Mouse (Mus musculus) adrenal gland, adult 8-10 months (tissue): ENCODE data around the gene Lin7b. TPM values are rescaled to one million over a fixed set of nuclear protein-coding genes. Genes with fewer than 3 reads are reported as not detected.
"Not testable (repeated sequence)": the region's sequence is repeated elsewhere in the genome, so short reads cannot be mapped to it uniquely, and the experiment has no call there.

Experiments
- DNase-seq: peaks from one replicate; pipeline ENCODE4 v3.0.0; 2022
- total RNA-seq, 4 experiments: library from RNA; stranded (reverse); gene quantifications; 2 replicates each; pipeline ENCODE4 v1.2.4; 2022

Lin7b gene
- total RNA-seq, result 10 to 100 TPM in 2 of 4 experiments, 1 to 10 TPM in 2; 1.8 to 14.1 (median 7.6) TPM

- DNase-seq, result peak; percentile 91
These were observed at the start of gene Lin7b for GRCm38 (mm10) chr7:45370475-45371311. Gene Lin7b (minus strand): TSS chr7:45370583.

- DNase-seq, result no peak
These were observed 47.6 kb upstream of the Lin7b start for GRCm38 (mm10) chr7:45417962-45418492.

GRCm38 (mm10) chr7:45415636-45416035 lies 45.3 kb upstream of the Lin7b start:
- no peak for DNase-seq

- DNase-seq, result no peak
These were observed 44.4 kb upstream of the Lin7b start for GRCm38 (mm10) chr7:45414740-45415224.

DNA sequence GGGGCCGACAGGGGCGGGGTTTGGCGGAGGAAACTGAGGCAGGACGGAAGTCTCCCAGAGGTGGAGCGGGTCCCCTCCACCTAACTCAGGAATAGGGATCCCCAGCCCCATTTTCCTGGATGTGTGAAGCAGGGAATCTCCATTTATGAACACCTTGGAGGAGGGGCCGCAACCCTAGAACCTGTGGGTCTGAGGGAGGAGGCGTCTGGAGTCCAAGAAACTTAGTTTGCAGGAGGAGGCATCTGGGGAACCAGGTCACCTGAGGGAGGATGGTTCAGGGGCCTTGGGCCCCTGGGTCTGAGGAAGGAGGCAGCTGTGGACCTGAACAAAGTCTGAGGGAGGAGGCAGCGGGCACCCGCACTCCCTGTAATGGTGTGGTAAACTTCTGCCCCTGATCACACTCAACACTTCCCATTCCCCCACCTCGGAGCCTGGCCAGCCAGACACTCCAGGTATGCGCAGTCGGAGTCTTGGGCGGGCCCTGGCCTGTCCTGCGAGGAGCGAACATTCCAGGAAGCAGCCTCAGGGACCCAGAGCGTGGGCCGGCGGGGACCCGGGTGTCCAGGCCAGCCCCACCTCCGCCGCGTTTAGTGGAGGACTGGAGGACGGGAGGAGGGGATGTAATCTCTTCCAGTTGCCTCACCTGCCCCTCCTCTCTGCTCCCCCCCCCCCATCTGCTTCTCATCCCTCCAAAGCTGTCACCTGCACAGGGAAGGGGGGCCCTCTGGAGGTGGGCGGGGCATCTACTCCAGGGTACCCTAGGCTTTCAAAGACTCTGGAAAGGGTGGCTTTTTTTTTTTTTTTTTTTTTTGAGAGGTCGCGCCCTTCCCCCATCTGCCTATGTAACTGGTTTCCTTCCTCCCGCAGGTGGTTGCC lies 43.7 kb upstream of the Lin7b start:
- DNase-seq, result no peak

DNA sequence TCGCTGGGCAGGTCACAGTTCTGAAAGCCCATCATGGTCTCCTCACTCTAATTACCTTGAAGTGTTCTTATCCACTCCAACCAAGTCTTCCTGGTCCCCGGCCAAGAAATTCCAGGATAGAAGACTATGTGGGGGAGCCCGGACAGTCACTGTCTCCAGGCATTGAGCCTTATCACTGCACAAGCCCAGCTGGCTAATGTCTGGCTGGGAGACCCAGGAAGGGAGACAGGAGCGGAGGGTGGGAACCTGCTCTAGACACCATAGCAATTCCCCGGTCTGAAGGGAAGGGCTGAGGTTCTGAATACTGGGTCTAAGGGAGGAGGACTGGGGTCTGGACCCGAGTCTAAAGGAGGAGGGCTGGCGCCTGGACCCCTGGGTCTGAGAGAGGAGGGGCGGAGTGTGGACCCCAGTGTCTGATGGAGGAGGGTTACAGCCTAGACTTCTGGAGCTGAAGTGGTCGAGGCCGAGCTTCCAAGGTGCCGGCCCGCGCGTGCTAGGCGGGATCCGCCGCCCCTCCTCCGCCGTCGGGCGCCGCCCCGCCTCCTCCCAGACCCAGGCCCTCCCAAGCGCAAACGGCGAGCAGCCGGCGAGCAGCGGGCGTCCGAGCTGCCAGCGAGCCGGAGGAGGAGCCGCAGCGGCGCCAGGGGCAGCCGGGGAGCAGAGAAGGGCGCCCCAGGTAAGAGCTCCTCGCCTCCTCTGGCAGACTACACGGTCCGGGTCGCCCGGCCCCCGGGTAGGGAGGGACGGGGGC lies 42.9 kb upstream of the Lin7b start, which contains the start of gene Ntf5:
Gene Ntf5 (plus strand): TSS at position 583 of the 751 bp plus-strand sequence.
- DNase-seq, result no peak

DNA sequence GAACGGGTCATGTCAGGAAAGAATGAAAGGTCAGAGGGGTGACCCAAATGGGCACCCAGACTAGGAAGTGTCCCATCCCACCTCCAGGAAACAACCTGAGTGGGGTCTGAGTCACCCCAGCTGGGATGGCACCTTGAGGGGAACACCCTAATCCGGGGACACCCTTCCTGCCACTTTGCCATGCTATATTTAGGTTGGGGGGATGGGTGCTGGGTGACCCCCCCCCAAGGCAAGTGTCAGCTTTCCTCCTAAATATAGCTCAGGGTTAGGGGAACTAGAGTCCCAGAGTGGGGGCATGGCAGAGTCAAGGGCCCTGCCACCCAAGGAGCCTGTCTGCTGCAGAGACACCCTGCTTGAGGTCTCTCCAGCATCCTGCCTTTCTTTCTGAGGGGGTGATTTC lies 42.0 kb upstream of the Lin7b start:
- no peak for DNase-seq

- no peak for DNase-seq
These were observed 39.2 kb upstream of the Lin7b start for GRCm38 (mm10) chr7:45409497-45410163.

DNA sequence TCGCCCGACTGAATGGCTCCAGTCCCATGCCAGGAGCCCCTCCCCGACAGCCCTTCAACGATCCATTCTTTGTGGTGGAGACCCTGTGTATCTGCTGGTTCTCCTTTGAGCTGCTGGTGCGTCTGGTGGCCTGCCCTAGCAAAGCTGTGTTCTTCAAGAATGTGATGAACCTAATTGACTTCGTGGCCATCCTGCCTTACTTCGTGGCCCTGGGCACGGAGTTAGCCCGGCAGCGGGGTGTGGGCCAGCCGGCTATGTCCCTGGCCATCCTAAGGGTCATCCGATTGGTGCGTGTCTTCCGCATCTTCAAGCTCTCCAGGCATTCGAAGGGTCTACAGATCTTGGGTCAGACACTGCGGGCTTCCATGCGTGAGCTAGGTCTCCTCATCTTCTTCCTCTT lies 38.6 kb upstream of the Lin7b start:
- DNase-seq, result no peak

GRCm38 (mm10) chr7:45408351-45408750 lies 38.0 kb upstream of the Lin7b start:
- no peak for DNase-seq

GRCm38 (mm10) chr7:45407836-45408235 lies 37.5 kb upstream of the Lin7b start:
- no peak for DNase-seq

GRCm38 (mm10) chr7:45406157-45407156 lies 36.1 kb upstream of the Lin7b start:
- no peak for DNase-seq

DNA sequence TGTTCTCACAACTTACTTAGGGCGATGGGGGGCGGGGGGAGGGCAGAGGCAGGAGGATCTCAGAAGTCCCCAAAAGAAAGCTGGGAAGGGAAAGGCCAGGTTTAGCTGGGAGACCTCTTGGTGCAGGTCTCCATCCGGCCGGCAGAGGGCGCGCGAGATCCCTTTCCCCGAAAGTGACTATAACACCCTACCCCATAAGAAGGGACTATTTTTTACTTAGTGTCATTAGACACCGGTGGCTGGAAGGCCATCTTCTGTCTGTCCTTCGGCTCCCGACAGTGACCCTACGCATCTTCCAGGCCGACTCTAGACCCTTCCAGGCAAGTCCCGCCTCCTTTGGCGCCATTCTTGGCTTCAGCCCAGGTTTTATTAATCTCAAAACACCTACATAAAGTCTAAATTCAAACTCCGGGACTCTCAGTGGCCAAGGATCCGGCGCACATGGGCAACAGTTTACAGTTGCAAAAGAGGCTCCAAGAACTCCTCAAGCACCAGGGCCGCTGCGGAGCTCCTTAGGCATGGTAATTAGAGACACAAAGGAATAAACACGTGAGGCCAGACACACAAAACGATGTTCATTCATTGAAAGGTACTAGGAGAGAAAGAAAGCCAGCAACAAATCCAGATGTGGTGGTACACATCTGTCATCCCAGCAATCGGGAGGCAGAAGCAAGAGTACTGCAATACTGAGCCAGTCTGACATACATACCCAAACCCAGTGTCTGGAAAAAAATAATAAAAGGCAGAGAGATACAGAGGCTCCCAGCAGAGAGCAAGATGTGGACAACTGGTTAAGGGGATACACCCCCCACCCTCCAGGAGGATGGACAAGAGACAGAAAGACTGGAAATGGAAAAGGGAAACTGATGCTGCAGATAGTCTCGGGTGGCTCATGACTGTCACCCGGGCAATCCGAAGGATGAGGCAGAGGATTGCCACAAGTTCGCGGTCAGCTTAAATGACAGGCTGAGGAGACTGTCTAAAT lies 35.0 kb upstream of the Lin7b start, which contains the start of gene Kcna7:
Gene Kcna7 (plus strand): TSS at position 563 of the 985 bp plus-strand sequence.
- peak; percentile 44 for DNase-seq

DNA sequence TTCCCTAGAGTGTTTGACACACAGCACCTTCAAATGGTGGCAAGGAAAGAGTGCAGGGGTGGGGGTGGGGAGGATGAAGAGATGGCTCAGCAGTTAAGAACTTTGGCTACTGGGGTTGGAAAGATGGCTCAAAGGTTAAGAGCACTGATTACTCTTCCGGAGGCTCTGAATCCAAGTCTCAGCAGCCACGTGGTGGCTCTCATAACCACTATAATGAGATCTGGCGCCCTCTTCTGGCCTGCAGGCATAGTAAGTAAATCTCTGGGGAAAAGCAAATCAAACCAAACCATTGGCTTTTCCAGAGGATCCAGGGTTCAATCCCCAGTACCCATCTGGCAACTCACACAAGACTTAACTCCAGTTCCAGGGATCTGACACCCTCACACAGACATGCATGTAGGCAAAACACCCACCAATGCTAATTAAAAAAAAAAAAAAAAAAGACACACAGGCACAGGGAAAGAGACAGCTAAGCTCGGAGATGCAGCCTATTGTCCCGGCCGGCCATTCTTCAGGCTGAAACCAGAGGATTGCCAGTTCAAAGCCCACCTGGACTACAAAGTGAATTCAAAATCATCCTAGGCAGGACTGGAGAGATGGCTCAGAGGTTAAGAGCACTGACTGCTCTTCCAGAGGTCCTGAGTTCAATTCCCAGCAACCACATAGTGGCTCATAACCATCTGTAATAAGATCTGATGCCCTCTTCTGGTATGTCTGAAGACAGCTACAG lies 33.3 kb upstream of the Lin7b start:
- no peak for DNase-seq

GRCm38 (mm10) chr7:45401521-45402085 lies 31.2 kb upstream of the Lin7b start:
- DNase-seq, result no peak

DNA sequence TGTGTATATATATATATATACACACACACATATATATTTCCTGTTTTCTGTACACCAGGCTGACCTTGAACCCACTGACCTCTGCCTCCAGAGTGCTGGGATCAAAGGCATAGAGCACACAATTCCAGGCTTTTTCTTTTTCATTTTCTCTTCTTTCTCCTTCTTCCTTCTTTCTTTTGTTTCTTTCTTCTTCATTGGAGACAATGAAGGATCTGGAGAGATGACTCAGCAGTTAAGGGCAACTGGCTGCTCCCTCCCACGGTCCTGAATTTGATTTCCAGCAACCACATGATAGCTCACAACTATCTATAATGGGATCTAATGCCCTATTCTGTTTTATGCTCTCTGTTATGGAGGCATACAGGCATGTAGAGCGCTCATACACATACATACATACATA lies 26.4 kb upstream of the Lin7b start:
- DNase-seq, result no peak

GRCm38 (mm10) chr7:45396337-45396775 lies 26.0 kb upstream of the Lin7b start:
- not testable (repeated sequence) for DNase-seq
